Mouse (Mus musculus): ENCODE measurements at regions not wholly inside any gene's neighbourhood (a gene's known extent, or its start where the extent isn't known, plus 50 kb on each side); places are given as distances from the start of the nearest gene placed in this dataset.

DNA sequence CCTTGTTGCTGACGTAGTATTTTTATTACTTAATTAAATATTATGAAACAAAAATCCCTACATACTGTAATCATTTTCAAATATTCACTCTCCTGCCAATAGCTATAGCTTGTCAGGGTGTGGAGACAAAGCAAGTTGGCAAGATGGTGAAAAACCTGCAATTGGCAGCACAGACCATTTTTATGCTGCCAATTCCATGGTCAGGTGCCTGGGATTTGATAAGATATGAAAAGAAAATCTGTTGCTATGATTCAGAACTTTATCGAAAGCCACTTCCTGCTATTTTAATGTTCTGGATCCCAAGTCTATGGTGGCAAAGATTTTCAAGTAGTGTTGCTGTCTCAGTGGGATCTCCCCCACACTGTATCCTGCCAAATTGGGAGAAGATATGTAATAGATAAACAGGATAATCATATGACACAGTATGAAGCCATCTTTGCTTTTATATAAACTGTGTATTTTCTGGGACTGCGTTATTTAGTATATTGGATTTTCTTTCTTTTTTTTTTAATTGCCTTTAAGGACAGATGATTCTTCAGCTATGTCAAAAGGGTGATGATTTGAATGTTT lies 165.3 kb upstream of the Lrrc3b start:
- Histone ChIP-seq H3K27ac (replicated peaks) (no peak overlapping the region), H3K4me1 (no peaks in the 10 kb centered on the region), H3K36me3 (no peaks in the 10 kb centered on the region), H3K4me3 (no peak overlapping the region), H3K9me3 (replicated peaks) (no peaks in the 10 kb centered on the region), H3K27me3 (ENCODE audit: low read depth, poor library complexity, severe bottlenecking) (no peaks in the 10 kb centered on the region)
- DNase-seq (ENCODE audit: low spot score), result no peak
- 90% methylated on average over 3 of the region's 3 CpGs for WGBS

DNA sequence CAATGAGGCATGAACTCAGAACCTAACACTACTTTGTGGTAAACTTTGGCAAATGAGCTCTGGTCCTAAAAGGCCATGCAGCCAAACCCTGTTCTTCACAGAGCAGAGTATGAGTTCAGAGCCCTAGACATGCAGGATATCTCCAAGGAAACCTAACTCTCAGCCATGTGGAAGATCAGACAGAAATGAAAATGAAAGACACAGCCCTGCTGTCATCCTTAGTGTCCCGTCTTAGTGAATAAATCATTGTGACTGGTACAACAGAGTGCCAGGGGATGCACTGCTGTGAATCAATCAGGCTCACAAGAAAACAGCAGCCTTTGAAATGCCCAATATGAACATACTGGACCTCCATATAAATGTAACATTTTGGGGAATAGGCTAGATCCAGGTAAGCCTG lies 171.4 kb upstream of the Lrrc3b start:
- Histone ChIP-seq H3K27me3 (ENCODE audit: low read depth, poor library complexity, severe bottlenecking) (no peaks in the 10 kb centered on the region), H3K4me3 (no peak overlapping the region), H3K27ac (replicated peaks) (no peak overlapping the region), H3K36me3 (no peaks in the 10 kb centered on the region), H3K4me1 (no peaks in the 10 kb centered on the region), H3K9me3 (replicated peaks) (no peaks in the 10 kb centered on the region)
- WGBS, result 70% methylated on average over 1 of the region's 1 CpGs
- DNase-seq (ENCODE audit: low spot score), result no peak

DNA sequence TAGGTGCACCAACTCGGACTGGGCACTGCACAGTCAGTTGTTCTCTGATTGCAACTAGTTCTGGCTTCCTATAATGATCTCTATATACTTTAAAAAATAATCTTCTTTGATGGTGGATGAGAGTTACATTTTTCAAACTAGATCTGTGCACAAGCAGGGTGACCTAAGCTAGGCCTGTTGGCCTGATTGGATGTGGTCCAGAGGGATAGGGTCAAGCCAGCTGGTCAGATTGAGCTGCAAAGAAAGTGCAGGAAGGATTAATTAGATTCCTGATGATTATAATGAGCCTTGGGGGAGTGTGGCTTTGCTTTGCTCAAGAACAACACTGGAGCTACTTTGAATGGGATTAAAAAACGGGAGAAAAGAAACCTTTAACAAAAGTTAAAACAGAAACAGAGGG lies 195.8 kb upstream of the Lrrc3b start:
- Histone ChIP-seq H3K36me3 (no peaks in the 10 kb centered on the region), H3K27me3 (ENCODE audit: low read depth, poor library complexity, severe bottlenecking) (no peaks in the 10 kb centered on the region), H3K4me3 (no peak overlapping the region), H3K9me3 (replicated peaks) (no peaks in the 10 kb centered on the region), H3K4me1 (no peaks in the 10 kb centered on the region), H3K27ac (replicated peaks) (no peak overlapping the region)
- DNase-seq (ENCODE audit: low spot score), result no peak
- 43% methylated on average over 2 of the region's 2 CpGs for WGBS

DNA sequence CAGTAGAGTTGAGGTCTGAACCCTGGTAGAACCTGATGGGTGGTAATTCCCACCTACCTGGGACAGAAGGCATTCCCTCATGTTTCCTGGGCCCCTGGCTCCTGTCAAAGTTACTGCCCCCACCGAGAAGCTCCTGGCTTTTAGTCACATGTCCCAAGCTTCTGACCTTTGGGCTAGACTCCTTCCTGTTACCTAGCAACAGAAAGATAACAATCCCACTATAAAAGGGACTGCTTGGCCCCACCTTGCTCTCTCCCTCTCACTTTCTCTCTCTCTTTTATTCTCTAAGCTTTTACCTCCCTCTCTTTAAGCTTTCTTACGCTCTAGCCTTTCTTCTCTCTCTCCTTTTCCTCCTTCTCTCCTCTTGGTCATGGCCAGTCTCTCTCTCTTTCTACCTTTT lies 198.9 kb upstream of the Lrrc3b start:
- Histone ChIP-seq H3K4me1 (no peaks in the 10 kb centered on the region), H3K36me3 (no peaks in the 10 kb centered on the region), H3K9me3 (replicated peaks) (no peaks in the 10 kb centered on the region), H3K4me3 (no peak overlapping the region), H3K27ac (replicated peaks) (no peak overlapping the region), H3K27me3 (ENCODE audit: low read depth, poor library complexity, severe bottlenecking) (no peaks in the 10 kb centered on the region)
- no peak for DNase-seq (ENCODE audit: low spot score)
- WGBS, result 82% methylated on average over 2 of the region's 2 CpGs

DNA sequence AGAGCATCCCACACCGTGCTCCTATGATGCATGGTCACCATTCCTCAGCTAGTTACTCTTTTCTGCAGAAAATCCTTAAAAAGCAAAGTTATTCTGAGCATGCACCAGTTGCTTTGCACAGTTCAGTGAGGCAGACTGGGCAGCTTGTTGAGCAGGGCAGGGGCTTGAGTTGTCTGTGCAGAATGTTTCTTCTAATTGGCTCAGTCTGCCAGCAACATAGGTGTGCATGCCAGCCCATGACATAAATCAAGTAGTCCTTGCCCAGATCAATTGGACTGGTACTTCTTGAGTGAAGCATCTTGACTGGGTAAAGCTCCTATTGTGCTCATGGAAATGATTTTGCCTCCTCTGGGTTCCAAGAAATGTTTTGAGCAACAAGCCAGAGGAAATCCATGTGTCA lies 200.1 kb upstream of the Lrrc3b start:
- H3K4me1 ChIP-seq, result no peaks in the 10 kb centered on the region
- H3K9me3 ChIP-seq (replicated peaks), result no peaks in the 10 kb centered on the region
- 89% methylated on average over 1 of the region's 1 CpGs for WGBS
- no peak for DNase-seq (ENCODE audit: low spot score)
- no peaks in the 10 kb centered on the region for H3K36me3 ChIP-seq
- no peak overlapping the region for H3K27ac ChIP-seq (replicated peaks)
- H3K4me3 ChIP-seq, result no peak overlapping the region
- no peaks in the 10 kb centered on the region for H3K27me3 ChIP-seq (ENCODE audit: low read depth, poor library complexity, severe bottlenecking)

DNA sequence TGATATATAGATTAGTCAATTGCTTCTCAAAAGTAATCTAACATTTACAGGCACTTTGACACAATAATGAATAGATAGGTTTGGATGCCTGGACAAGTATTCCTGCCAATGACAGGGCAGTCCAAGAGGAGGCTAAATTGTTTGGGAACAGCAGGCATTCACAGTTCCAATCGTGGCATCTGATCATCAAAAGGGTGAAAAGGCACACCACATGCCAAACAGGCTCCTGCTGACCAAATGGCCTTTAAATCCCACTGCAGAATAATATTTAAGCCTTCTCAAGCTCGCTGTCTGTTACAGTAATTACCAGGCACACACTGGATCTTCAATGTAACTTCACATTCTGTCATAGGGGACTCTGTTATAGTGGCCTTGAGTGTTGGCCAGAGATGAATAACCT lies 222.1 kb upstream of the Lrrc3b start:
- WGBS, result 66% methylated on average over 2 of the region's 2 CpGs
- no peak for DNase-seq (ENCODE audit: low spot score)

DNA sequence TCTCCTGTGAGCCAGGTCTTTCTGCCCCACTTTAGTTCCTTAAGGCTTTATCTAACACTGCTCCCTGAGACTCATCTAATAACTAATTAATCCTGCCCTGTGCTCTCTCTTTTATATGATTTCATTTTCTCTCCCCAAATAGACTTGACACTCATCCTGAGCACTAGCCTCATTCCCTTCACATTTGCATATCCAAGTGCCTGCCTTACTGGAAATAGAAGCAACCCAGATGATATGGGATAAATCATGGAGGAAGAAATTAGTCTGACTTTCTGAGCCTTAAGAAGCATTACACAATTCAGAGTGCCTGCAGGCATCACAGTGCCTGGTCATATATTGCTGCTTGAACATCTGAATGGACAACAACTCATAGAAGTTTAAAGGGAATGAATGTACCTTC lies 233.5 kb upstream of the Lrrc3b start:
- Histone ChIP-seq H3K9me3 (replicated peaks) (no peaks in the 10 kb centered on the region), H3K27ac (replicated peaks) (no peak overlapping the region), H3K36me3 (no peaks in the 10 kb centered on the region), H3K27me3 (ENCODE audit: low read depth, poor library complexity, severe bottlenecking) (no peaks in the 10 kb centered on the region), H3K4me3 (no peak overlapping the region), H3K4me1 (no peaks in the 10 kb centered on the region)
- DNase-seq (ENCODE audit: low spot score), result no peak

More for the DNA sequence above, 222.1 kb upstream of the Lrrc3b start:
- no peaks in the 10 kb centered on the region for H3K36me3 ChIP-seq
- H3K4me1 ChIP-seq, result no peaks in the 10 kb centered on the region
- H3K27ac ChIP-seq (replicated peaks), result no peak overlapping the region
- no peak overlapping the region for H3K4me3 ChIP-seq
- no peaks in the 10 kb centered on the region for H3K27me3 ChIP-seq (ENCODE audit: low read depth, poor library complexity, severe bottlenecking)
- H3K9me3 ChIP-seq (replicated peaks), result no peaks in the 10 kb centered on the region

DNA sequence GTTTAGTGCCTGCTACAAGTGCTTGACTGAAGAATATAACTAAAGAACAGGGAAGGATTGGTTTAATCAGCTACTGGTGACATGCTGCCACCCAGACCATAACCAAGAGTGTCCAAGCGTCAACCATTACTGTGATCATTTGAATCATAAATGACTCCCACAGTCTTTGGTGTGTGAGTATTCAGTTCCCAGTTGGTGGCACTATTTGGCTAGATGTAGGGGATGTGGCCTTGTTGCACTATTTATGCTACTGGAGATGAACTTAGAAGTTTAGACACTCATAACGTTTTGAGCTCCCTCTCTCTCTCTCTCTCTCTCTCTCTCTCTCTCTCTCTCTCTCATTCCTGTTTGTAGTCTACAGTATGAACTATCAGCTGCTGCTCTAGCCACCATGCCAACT lies 238.4 kb upstream of the Lrrc3b start:
- Histone ChIP-seq H3K4me3 (no peak overlapping the region), H3K4me1 (no peaks in the 10 kb centered on the region), H3K27me3 (ENCODE audit: low read depth, poor library complexity, severe bottlenecking) (no peaks in the 10 kb centered on the region), H3K27ac (replicated peaks) (no peak overlapping the region), H3K36me3 (no peaks in the 10 kb centered on the region), H3K9me3 (replicated peaks) (no peaks in the 10 kb centered on the region)
- 89% methylated on average over 2 of the region's 2 CpGs for WGBS
- no peak for DNase-seq (ENCODE audit: low spot score)

DNA sequence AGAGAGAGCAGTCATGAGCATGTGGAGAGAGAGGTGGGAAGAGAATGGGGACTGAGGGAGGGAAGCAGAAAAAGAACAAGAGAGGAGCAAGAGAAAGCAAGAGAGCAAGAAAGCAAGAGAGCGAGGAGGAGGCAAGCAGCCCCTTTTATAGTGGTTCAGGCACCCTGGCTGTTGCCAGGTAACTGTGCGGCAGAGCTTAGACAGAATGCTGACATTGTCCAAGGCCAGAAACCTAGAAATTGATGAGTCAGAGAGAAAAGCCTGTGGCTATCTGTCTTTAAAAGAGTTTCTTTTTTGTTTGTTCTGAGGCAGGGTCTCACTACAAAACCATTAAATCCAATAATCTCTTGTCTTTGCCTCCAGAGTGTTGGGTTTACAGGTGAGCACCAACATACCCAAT lies 240.7 kb upstream of the Lrrc3b start:
- DNase-seq (ENCODE audit: low spot score), result no peak
- WGBS, result 63% methylated on average over 2 of the region's 2 CpGs
- Histone ChIP-seq H3K36me3 (no peaks in the 10 kb centered on the region), H3K27me3 (ENCODE audit: low read depth, poor library complexity, severe bottlenecking) (no peaks in the 10 kb centered on the region), H3K27ac (replicated peaks) (no peak overlapping the region), H3K4me1 (no peaks in the 10 kb centered on the region), H3K9me3 (replicated peaks) (no peaks in the 10 kb centered on the region), H3K4me3 (no peak overlapping the region)

DNA sequence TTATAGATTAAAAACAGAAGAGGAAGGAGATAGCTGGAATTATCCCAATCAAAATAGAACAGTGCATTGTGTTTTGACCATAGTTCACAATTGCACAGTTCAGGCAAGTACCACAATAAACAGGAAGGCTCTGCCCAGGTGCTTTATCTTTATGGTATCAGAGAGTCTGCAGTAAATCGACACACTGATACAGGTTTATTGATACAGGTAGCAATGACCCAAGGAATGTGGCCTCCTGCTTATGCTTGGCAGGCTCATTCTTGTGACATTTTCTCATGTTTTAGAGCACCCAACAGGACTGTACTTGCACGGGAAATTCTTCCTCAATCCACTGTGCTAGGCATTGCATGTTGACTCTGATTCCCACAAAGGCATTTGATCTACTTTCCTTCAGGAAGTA lies 259.2 kb upstream of the Lrrc3b start:
- Histone ChIP-seq H3K9me3 (replicated peaks) (no peaks in the 10 kb centered on the region), H3K4me3 (no peak overlapping the region), H3K4me1 (no peaks in the 10 kb centered on the region), H3K27ac (replicated peaks) (no peak overlapping the region), H3K27me3 (ENCODE audit: low read depth, poor library complexity, severe bottlenecking) (no peaks in the 10 kb centered on the region), H3K36me3 (no peaks in the 10 kb centered on the region)
- no peak for DNase-seq (ENCODE audit: low spot score)
- WGBS, result 89% methylated on average over 2 of the region's 2 CpGs

DNA sequence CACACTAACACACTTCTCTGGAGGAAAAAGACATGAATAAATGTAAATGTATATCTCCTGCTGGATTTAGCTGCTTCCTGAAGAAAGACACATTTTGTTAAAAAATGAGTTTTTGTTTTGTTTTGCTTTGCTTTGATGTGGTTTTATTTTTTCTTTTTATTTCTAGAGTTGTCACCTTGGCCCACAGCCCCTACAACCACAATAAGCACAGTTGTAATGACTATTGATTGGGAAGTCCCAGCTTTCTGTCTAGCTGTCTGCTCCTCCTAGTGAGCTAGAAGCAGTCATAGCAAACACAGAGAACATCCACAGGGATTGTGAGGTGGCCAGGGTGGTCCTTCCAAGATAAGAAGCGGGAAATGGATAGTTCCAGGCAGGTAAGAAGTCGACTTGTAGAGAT lies 259.8 kb upstream of the Lrrc3b start:
- H3K4me1 ChIP-seq, result no peaks in the 10 kb centered on the region
- no peak overlapping the region for H3K27ac ChIP-seq (replicated peaks)
- 79% methylated on average over 2 of the region's 2 CpGs for WGBS
- DNase-seq (ENCODE audit: low spot score), result no peak
- no peaks in the 10 kb centered on the region for H3K27me3 ChIP-seq (ENCODE audit: low read depth, poor library complexity, severe bottlenecking)
- H3K36me3 ChIP-seq, result no peaks in the 10 kb centered on the region
- H3K4me3 ChIP-seq, result no peak overlapping the region
- H3K9me3 ChIP-seq (replicated peaks), result no peaks in the 10 kb centered on the region

DNA sequence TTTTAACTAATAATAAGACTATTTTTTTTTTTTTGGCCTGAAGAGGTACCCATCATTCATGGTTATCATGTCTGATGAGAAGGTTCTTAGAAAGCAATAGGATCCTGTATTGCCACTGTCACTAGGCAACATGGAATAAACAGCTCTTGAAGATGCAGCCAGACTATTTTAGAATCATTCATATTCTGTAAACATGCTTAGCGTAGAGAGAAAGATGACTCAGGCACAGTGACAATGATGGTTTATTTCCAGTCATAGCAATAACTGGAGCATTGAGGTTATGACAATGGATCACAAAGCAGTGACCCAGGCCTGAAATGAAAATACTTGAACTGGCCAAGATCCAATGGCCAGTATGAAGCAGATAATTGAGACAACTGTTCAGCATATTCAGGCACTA lies 283.3 kb upstream of the Lrrc3b start:
- Histone ChIP-seq H3K4me1 (no peaks in the 10 kb centered on the region), H3K36me3 (no peaks in the 10 kb centered on the region), H3K27me3 (ENCODE audit: low read depth, poor library complexity, severe bottlenecking) (no peaks in the 10 kb centered on the region), H3K4me3 (no peak overlapping the region), H3K27ac (replicated peaks) (no peak overlapping the region), H3K9me3 (replicated peaks) (no peaks in the 10 kb centered on the region)
- DNase-seq (ENCODE audit: low spot score), result no peak
- 98% methylated on average over 1 of the region's 1 CpGs for WGBS

DNA sequence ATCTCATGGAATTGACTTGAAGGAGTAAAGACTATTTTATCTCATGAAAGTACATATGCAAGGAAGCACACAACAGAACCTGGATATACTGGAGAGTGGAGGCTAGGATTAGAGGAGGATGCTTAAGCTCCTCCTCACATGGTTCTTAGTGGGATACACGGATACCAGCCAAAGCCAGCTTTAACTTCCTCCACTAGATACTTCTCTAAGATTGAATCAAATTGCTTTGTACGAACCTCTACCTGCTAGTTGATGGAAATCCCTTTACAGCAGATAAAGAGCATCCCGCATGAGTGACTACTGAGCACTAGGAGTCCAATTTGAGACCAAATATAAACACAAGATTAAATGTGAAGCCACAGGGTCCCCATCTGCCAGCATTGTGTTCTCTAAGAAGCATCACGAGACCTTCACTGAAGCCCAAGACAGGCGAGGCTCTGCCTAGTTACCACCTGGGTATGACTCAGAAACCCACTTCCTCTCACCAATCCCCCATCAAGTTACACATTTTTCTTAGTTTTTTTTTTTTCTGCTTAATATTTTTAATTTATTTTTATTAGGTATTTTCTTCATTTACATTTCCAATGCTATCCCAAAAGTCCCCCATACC lies 307.9 kb upstream of the Lrrc3b start:
- no peaks in the 10 kb centered on the region for H3K9me3 ChIP-seq (replicated peaks)
- H3K4me3 ChIP-seq, result no peak overlapping the region
- H3K27me3 ChIP-seq (ENCODE audit: low read depth, poor library complexity, severe bottlenecking), result no peaks in the 10 kb centered on the region
- H3K4me1 ChIP-seq, result no peaks in the 10 kb centered on the region
- no peak for DNase-seq (ENCODE audit: low spot score)
- 73% methylated on average over 5 of the region's 5 CpGs for WGBS
- no peak overlapping the region for H3K27ac ChIP-seq (replicated peaks)
- no peaks in the 10 kb centered on the region for H3K36me3 ChIP-seq

All from midbrain, embryonic 10.5 days (tissue).